Mouse (Mus musculus): Measurements from ENCODE around the gene Arid1b.

- no peak for TF ChIP-seq CTCF (IDR thresholded peaks at IDR 0.05)
- no peak for TF ChIP-seq EP300 (IDR thresholded peaks at IDR 0.05)
These were observed 71.1 kb downstream of the Arid1b start for GRCm38 (mm10) chr17:5065270-5065669.

Data from lung, postnatal 0 days (tissue).